ENCODE assay signal across 28 mouse cellular contexts in the genomic region with DNA sequence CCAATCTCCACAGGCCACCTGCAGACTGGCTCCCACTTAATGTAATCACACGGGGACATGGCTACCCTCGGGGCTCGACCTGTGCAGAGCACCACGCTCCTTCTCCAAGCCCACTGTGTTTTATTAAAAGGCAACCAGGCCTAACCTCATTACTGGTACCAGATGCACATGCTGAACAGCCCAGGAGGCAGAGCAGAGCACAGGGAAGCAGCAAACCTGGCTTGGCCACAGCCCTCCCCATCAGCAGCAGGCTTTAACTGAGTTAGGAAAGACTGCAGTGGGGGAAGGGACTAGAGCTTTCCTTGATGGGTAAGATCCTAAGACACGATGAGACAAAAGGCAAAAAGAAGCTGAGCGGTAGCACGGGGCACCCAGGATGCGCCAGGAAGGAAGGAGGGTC. TPM values are rescaled to one million over a fixed set of nuclear protein-coding genes. Genes with fewer than 3 reads are reported as not detected.
A peak's percentile ranks its signal among the peaks of the same experiment; 100 is the strongest.
DNase-seq lines count a peak whose midpoint lies in the region; ATAC-seq lines count a peak whose summit lies in the region.
"Had no signal": no experiment of that assay in that cellular context is flagged by ENCODE, and none has a peak within 500 bp of the region (broad histone marks: within the 10 kb centered on the region; RNA-seq: fewer than 3 reads in every experiment).

No protein-coding gene starts in this region.

- no peak overlapping the region for H3K4me3 ChIP-seq in hindbrain, embryonic 13.5 days
- no peak overlapping the region for H3K4me3 ChIP-seq in hindbrain, embryonic 11.5 days (ENCODE audit: low read depth, low read length)
- H3K4me3 ChIP-seq in liver, embryonic 13.5 days (replicated peaks): no peak overlapping the region
- no peak overlapping the region for H3K4me3 ChIP-seq in liver, embryonic 11.5 days (ENCODE audit: low read depth, low read length)
- H3K4me3 ChIP-seq: embryonic facial prominence, embryonic 15.5 days; erythroblast, embryonic 14.5 days; forebrain, embryonic 10.5 days; heart, embryonic 10.5 days; hindbrain, embryonic 15.5 days had no signal

- 67% methylated on average over 8 of the region's 8 CpGs for WGBS in hindbrain, embryonic 13.5 days
- WGBS in hindbrain, embryonic 11.5 days: 72% methylated on average over 8 of the region's 8 CpGs
- WGBS in liver, embryonic 13.5 days (ENCODE audit: insufficient replicate concordance): 60% methylated on average over 8 of the region's 8 CpGs
- 65% methylated on average over 8 of the region's 8 CpGs for WGBS in liver, embryonic 11.5 days

- peaks cover 38% of the 10 kb centered on the region for H3K27me3 ChIP-seq in hindbrain, embryonic 13.5 days
- no peaks in the 10 kb centered on the region for H3K27me3 ChIP-seq in hindbrain, embryonic 11.5 days (ENCODE audit: control insufficient read depth, insufficient read depth, low read length)
- H3K27me3 ChIP-seq in liver, embryonic 13.5 days: peaks cover 55% of the 10 kb centered on the region
- peaks cover 24% of the 10 kb centered on the region for H3K27me3 ChIP-seq in liver, embryonic 11.5 days (replicated peaks; ENCODE audit: control insufficient read depth, insufficient read depth, low read length)
- H3K27me3 ChIP-seq: hindbrain, embryonic 15.5 days had no signal

- DNase-seq in adrenal gland, adult (ENCODE audit: inconsistent age in 2 of 2, low spot score in 1 of 2): peak; percentile 63 to 66
- DNase-seq in adrenal gland, adult 18-20 months (ENCODE audit: low spot score in 2 of 2): no peak
- no peak for DNase-seq in hindbrain, embryonic 11.5 days (ENCODE audit: low spot score)
- no peak for DNase-seq in liver, embryonic 13.5 days
- DNase-seq in liver, embryonic 11.5 days (ENCODE audit: low spot score): no peak
- no peak for DNase-seq in kidney, adult 8-10 months
- DNase-seq: adrenal gland, postnatal 10 days; B cell, adult 2 months; cerebellum, adult 18-20 months; cerebellum, adult 9-11 months; cerebellum, postnatal 36 days; gastrocnemius, postnatal 10 days; heart, adult 18-20 months; heart, postnatal 10 days; heart, postnatal 4 days; kidney, adult 2 months had no signal

- no peaks in the 10 kb centered on the region for H3K36me3 ChIP-seq in hindbrain, embryonic 13.5 days
- no peaks in the 10 kb centered on the region for H3K36me3 ChIP-seq in hindbrain, embryonic 11.5 days (ENCODE audit: control insufficient read depth, insufficient read depth, low read length)
- no peaks in the 10 kb centered on the region for H3K36me3 ChIP-seq in liver, embryonic 13.5 days
- no peaks in the 10 kb centered on the region for H3K36me3 ChIP-seq in liver, embryonic 11.5 days (ENCODE audit: control insufficient read depth, insufficient read depth, low read length)
- H3K36me3 ChIP-seq: embryonic facial prominence, embryonic 15.5 days; forebrain, embryonic 10.5 days; G1E; heart, embryonic 10.5 days; hindbrain, embryonic 15.5 days had no signal

- H3K4me2 ChIP-seq in hindbrain, embryonic 13.5 days: no peak overlapping the region
- H3K4me2 ChIP-seq in hindbrain, embryonic 11.5 days (replicated peaks; ENCODE audit: low read depth, low read length): no peak overlapping the region
- H3K4me2 ChIP-seq in liver, embryonic 13.5 days: no peak overlapping the region
- no peak overlapping the region for H3K4me2 ChIP-seq in liver, embryonic 11.5 days
- H3K4me2 ChIP-seq: embryonic facial prominence, embryonic 15.5 days had no signal

- ATAC-seq in hindbrain, embryonic 13.5 days (ENCODE audit: low FRiP score): no peak
- ATAC-seq in hindbrain, embryonic 11.5 days (ENCODE audit: low FRiP score): no peak
- 0 out of 2 replicates have a peak, but pooled peaks have one; percentile 16 for ATAC-seq in liver, embryonic 13.5 days (ENCODE audit: low read depth)
- ATAC-seq in liver, embryonic 11.5 days (replicated peaks; ENCODE audit: low FRiP score): no peak
- ATAC-seq: CD4-positive, CD25-positive, alpha-beta regulatory T cell, adult 4 months; forebrain, embryonic 14.5 days; inflammation-experienced regulatory T-cells, adult 6 months had no signal

- peaks cover 36% of the 10 kb centered on the region for H3K4me1 ChIP-seq in hindbrain, embryonic 13.5 days (replicated peaks)
- no peaks in the 10 kb centered on the region; the same call in 1 of the 2 replicates for H3K4me1 ChIP-seq in hindbrain, embryonic 11.5 days (replicated peaks; ENCODE audit: control insufficient read depth, insufficient read depth, low read length)
- peaks cover 37% of the 10 kb centered on the region for H3K4me1 ChIP-seq in liver, embryonic 13.5 days (replicated peaks)
- peaks cover 19% of the 10 kb centered on the region for H3K4me1 ChIP-seq in liver, embryonic 11.5 days (replicated peaks; ENCODE audit: control insufficient read depth, insufficient read depth, low read length)

- no peak overlapping the region for H3K27ac ChIP-seq in hindbrain, embryonic 13.5 days
- H3K27ac ChIP-seq in hindbrain, embryonic 11.5 days (ENCODE audit: low read depth, low read length): no peak overlapping the region
- H3K27ac ChIP-seq in liver, embryonic 13.5 days: no peak overlapping the region
- no peak overlapping the region for H3K27ac ChIP-seq in liver, embryonic 11.5 days (ENCODE audit: low read depth, low read length)
- H3K27ac ChIP-seq: forebrain, embryonic 10.5 days; heart, embryonic 10.5 days; hindbrain, embryonic 15.5 days had no signal

- H3K9ac ChIP-seq in hindbrain, embryonic 13.5 days: peak overlapping the region; percentile 30; the same call in 1 of the 2 replicates
- H3K9ac ChIP-seq in hindbrain, embryonic 11.5 days (ENCODE audit: low read depth, low read length): no peak overlapping the region
- no peak overlapping the region for H3K9ac ChIP-seq in liver, embryonic 13.5 days
- H3K9ac ChIP-seq in liver, embryonic 11.5 days (ENCODE audit: low read depth, low read length): no peak overlapping the region
- H3K9ac ChIP-seq: embryonic facial prominence, embryonic 15.5 days; hindbrain, embryonic 15.5 days had no signal

- no peaks in the 10 kb centered on the region for H3K9me3 ChIP-seq in hindbrain, embryonic 13.5 days
- H3K9me3 ChIP-seq in hindbrain, embryonic 11.5 days (ENCODE audit: control insufficient read depth, low read length): no peaks in the 10 kb centered on the region
- no peaks in the 10 kb centered on the region for H3K9me3 ChIP-seq in liver, embryonic 13.5 days (replicated peaks)
- H3K9me3 ChIP-seq in liver, embryonic 11.5 days (ENCODE audit: control insufficient read depth, low read length): no peaks in the 10 kb centered on the region
- H3K9me3 ChIP-seq: embryonic facial prominence, embryonic 15.5 days; forebrain, embryonic 10.5 days; G1E; heart, embryonic 10.5 days; hindbrain, embryonic 15.5 days had no signal

RNA-seq across cellular contexts. Expression of a gene that starts 11.2 kb away (rescaled TPM):
- 100 to 1,000 TPM; 168 to 204 TPM for total RNA-seq in adrenal gland, adult 18-20 months (2021)
- polyA plus RNA-seq in hindbrain, embryonic 13.5 days (2015; fragmentation: Nextera tagmentation; extraction: Ambion mirVana): 42.6 and 42.7 TPM in 2 replicates
- polyA plus RNA-seq in hindbrain, embryonic 11.5 days (2014; fragmentation: Nextera tagmentation; extraction: Ambion mirVana): 17.6 and 20.9 TPM in 2 replicates
- 1.9 TPM in 2 replicates for polyA plus RNA-seq in liver, embryonic 13.5 days (2015; fragmentation: Nextera tagmentation; extraction: Ambion mirVana)
- 3.4 and 4.8 TPM in 2 replicates for polyA plus RNA-seq in liver, embryonic 11.5 days (2014; fragmentation: Nextera tagmentation; extraction: Ambion mirVana)
- polyA plus RNA-seq: G1E had no signal

RNA-seq across cellular contexts. Expression of a gene that starts 25.8 kb away (rescaled TPM):
- total RNA-seq in adrenal gland, adult 18-20 months (2021): 10 to 100 TPM; 11.0 to 16.0 TPM
- polyA plus RNA-seq in hindbrain, embryonic 13.5 days (2015; fragmentation: Nextera tagmentation; extraction: Ambion mirVana): 2.4 and 2.5 TPM in 2 replicates
- polyA plus RNA-seq in hindbrain, embryonic 11.5 days (2014; fragmentation: Nextera tagmentation; extraction: Ambion mirVana): 0.46 and 0.53 TPM in 2 replicates
- 0.02 and 0.05 TPM in 2 replicates for polyA plus RNA-seq in liver, embryonic 13.5 days (2015; fragmentation: Nextera tagmentation; extraction: Ambion mirVana)
- 0.26 and 0.39 TPM in 2 replicates for polyA plus RNA-seq in liver, embryonic 11.5 days (2014; fragmentation: Nextera tagmentation; extraction: Ambion mirVana)
- total RNA-seq: G1E had no signal
- polyA plus RNA-seq: CD4-positive, CD25-positive, alpha-beta regulatory T cell, adult 4 months; erythroblast, embryonic 14.5 days; G1E; inflammation-experienced regulatory T-cells, adult 6 months had no signal

RNA-seq across cellular contexts. Expression of a gene that starts 52.5 kb away (rescaled TPM):
- total RNA-seq in adrenal gland, adult 18-20 months (2021): not detected
- 0.08 TPM in 1 of 2 replicates, not detected in the other for polyA plus RNA-seq in hindbrain, embryonic 13.5 days (2015; fragmentation: Nextera tagmentation; extraction: Ambion mirVana)
- polyA plus RNA-seq in hindbrain, embryonic 11.5 days (2014; fragmentation: Nextera tagmentation; extraction: Ambion mirVana): not detected in 2 replicates
- polyA plus RNA-seq in liver, embryonic 13.5 days (2015; fragmentation: Nextera tagmentation; extraction: Ambion mirVana): not detected in 2 replicates
- polyA plus RNA-seq in liver, embryonic 11.5 days (2014; fragmentation: Nextera tagmentation; extraction: Ambion mirVana): not detected in 2 replicates
- total RNA-seq: adrenal gland, postnatal 10 days; G1E; gastrocnemius, postnatal 10 days; gastrocnemius, postnatal 4 days; heart, adult 18-20 months; heart, postnatal 10 days; heart, postnatal 4 days had no signal
- polyA plus RNA-seq: CD4-positive, CD25-positive, alpha-beta regulatory T cell, adult 4 months; embryonic facial prominence, embryonic 15.5 days; erythroblast, embryonic 14.5 days; forebrain, embryonic 10.5 days; forebrain, embryonic 14.5 days; G1E; heart, embryonic 10.5 days; heart, embryonic 14.5 days; hindbrain, embryonic 15.5 days; inflammation-experienced regulatory T-cells, adult 6 months had no signal

Comparison
In these comparisons a context has a peak if more than half of its experiments do, and no peak if none do; other contexts are left out.
1. DNase-seq: peak in adrenal gland, adult (2 of 2); none in adrenal gland, adult 18-20 months (0 of 2), hindbrain, embryonic 11.5 days (single experiment), liver, embryonic 13.5 days (single experiment), liver, embryonic 11.5 days (single experiment) and kidney, adult 8-10 months (0 of 2).